Mouse (Mus musculus): ENCODE results near the gene Tbx21. TPM values are rescaled to one million over a fixed set of nuclear protein-coding genes. Genes with fewer than 3 reads are reported as not detected.

Tbx21 gene
- total RNA-seq (2021), result 1 to 10 TPM; 1.3 to 1.7 TPM
- long read RNA-seq, experiment 1, partial matches to known transcripts, result 0 of 1 reads
- long read RNA-seq, experiment 1, other reads (novel, unspliced or antisense), result 0 of 1 reads
- long read RNA-seq, experiment 2, partial matches to known transcripts, result 0 of 1 reads
- long read RNA-seq, experiment 2, other reads (novel, unspliced or antisense), result 0 of 1 reads

DNA sequence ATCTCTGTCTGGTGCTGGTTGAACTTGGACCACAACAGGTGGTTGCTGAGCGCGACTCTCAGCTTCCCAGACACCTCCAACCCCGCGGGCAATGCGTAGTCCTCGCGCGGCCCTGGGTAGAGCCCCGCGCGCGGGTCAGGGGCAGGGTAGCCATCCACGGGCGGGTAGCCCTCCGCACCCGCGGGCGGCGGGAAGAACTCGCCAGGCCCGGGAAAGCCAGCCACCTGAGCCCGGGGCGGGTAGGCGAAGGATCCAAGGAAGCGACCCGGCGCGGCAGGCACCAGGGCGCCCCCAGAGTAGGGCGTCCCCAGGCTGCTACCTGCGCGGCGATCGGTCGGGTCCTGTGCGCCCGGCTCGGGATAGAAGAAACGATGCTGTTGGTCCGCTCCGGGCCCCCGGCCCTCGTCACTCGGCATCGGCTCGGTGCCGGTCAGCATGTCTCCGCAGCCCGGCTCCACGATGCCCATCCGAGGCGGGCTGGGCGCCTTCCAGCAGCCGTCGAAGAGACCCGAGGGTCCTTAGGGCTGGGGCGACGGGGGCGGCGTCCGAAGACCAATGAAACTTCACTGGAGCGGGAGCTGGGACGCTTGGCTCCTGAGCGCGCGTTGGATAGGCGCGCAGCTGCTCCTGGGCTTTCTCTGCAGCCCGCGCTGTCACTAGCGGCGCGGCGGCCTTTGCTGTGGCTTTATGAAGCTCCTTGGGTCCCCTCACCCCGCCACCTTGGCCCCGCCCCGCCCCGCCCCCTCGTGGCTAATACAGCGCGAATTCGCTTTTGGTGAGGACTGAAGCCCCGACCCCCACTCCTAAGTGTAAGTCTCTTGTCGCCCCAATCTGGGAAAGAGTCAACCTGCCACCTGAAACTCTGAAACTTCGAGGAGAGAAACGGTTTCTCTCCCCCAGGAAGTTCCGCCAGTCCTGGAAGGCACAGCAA, at the start of gene Tbx21:
TSS of gene Tbx21 (minus strand) at position 661 of the 931 bp plus-strand sequence.
- no peak for DNase-seq

GRCm38 (mm10) chr11:97160341-97160740, 45.2 kb upstream of the Tbx21 start:
- no peak for DNase-seq

- DNase-seq, result no peak
Measured at GRCm38 (mm10) chr11:97156999-97157398, 41.9 kb upstream of the Tbx21 start.

- peak; percentile 27 for DNase-seq
Measured at GRCm38 (mm10) chr11:97152662-97153287, 37.6 kb upstream of the Tbx21 start.

GRCm38 (mm10) chr11:97152023-97152426, 36.9 kb upstream of the Tbx21 start:
- peak; percentile 56 for DNase-seq

- peak; percentile 65 for DNase-seq
Measured at GRCm38 (mm10) chr11:97151343-97151801, 36.2 kb upstream of the Tbx21 start, which contains the start of gene Tbkbp1. Gene Tbkbp1, minus strand, starts transcription at chr11:97151495.

GRCm38 (mm10) chr11:97150411-97151330, 35.5 kb upstream of the Tbx21 start:
- peak; percentile 55 for DNase-seq

GRCm38 (mm10) chr11:97149995-97150410, 34.9 kb upstream of the Tbx21 start:
- DNase-seq, result peak; percentile 74

DNA sequence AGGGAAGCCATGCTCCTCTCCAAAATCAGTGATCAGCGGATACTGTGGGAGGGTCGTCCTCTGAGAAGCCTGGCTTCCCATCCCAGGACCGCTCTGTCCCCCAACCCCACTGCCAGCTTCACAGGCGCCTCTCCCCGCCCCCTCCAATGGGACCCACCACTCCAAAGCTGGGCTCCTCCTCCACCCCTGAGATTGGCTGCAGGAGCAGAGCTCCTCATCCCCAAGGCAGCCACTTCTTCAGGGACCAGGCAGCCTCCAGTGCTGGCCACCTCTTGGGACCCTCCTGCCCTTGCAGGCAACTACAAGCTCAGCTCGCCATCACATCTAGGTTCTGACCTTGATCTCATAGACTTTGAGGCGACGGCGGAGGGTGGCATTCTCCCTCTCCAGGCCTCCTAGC, 33.9 kb upstream of the Tbx21 start:
- no peak for DNase-seq

- peak; percentile 5 for DNase-seq
Measured at GRCm38 (mm10) chr11:97148591-97148990, 33.5 kb upstream of the Tbx21 start.

DNA sequence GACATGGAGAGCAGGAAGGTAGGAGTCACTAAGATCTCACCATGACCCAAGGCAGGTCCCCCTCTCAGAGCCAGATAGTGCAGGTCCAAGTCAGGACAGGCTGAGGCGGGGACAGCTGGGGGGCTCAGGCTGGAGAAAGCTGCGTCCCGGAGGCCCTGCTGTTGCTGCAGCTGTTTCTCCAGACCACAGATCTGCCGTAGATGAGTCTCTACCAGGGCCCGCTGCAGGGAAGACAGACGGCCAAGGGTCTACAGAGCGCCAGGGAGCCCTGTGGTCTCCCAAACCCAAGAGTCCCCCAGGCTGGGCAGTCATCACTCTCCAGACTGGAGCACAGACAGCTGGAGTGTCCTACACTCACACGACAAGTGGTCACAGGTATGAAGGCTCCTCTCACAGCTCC, 32.2 kb upstream of the Tbx21 start:
- DNase-seq, result peak; percentile 4

GRCm38 (mm10) chr11:97146724-97147123, 31.6 kb upstream of the Tbx21 start:
- DNase-seq, result peak; percentile 84

DNA sequence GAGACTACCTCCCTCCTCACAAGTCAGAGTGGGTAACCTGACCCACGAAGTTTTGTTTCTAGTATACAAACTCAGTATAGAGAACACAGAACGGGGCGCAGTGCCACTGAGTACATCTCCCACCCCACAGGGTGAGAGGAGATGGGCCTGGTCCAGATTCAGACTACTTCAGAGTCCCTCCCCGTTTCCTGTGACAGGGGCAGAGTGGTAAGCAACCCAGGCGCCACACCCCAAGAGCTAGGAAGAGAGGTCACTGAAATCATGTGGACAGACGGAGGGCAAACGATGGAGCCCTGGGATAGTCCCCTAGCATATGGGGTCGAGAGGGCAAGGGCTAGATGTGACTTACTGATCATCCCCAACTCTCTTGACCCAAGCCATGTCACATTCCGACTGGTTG, 30.8 kb upstream of the Tbx21 start:
- peak; percentile 4 for DNase-seq

GRCm38 (mm10) chr11:97145320-97145719, 30.2 kb upstream of the Tbx21 start:
- DNase-seq, result peak; percentile 3

GRCm38 (mm10) chr11:97143196-97143900, 28.2 kb upstream of the Tbx21 start:
- DNase-seq, result no peak

GRCm38 (mm10) chr11:97142159-97142608, 27.1 kb upstream of the Tbx21 start:
- peak; percentile 8 for DNase-seq

DNA sequence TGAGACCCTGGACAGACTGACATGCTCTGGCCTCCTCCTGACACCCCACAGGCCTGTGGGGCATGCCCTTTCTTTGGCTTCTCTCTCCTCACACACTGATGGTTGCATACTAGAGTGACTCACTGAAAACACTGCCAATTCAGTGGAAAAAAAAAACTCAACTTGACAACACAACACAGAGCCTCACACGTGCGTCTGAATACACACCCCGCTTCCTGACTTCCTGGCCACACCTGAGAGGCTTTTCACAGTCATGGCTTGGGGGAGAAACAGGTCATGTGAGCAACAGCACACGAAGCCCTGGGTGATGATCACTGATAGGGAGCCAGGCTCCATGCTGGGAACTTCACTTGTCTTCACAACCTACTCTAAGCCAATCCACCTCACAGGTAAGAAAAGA, 25.7 kb upstream of the Tbx21 start:
- no peak for DNase-seq

- DNase-seq, result no peak
Measured at GRCm38 (mm10) chr11:97139256-97139655, 24.1 kb upstream of the Tbx21 start.

DNA sequence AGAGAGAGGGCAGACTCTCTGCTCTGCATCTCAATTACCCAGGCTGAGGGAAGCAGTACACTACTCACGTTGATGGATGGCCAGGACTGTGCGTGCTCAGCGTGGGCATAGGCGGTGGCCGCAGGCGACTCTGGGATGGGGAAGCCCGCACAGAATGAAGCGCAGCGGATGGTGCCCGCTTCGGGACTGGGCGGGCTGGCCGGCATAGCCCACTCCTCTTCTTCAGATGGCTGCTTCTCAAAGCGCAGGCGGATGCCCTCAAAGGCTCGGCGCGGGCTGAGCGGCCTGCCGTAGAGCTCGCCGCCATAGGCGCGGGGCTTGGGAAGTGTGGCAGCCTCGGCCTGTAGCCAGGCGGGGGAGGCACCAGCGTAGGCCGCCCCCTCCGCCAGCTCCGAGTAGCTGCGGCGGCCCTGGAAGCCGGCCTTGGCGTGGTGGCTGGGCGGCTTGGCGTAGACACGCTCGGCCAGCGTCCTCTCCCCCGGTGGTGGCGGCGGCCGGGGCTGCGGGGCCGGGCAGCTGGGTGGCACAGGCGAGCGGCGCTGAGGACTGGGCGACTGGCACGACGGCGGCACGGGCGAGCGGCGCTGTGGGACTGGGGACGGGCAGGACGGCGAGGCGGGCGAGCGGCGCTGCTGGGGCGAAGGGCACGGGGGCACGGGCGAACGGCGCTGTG, 23.6 kb upstream of the Tbx21 start:
- DNase-seq, result peak; percentile 42

GRCm38 (mm10) chr11:97133270-97133669, 18.1 kb upstream of the Tbx21 start:
- DNase-seq, result no peak
